12 mouse cellular contexts compared by ENCODE assay signal in genomic region chr2:7173271-7174064, GRCm38 (mm10).
DNase-seq lines count a peak whose midpoint lies in the region; ATAC-seq and TF ChIP-seq lines count a peak whose summit lies in the region.
"Had no signal": no experiment of that assay in that cellular context is flagged by ENCODE, and none has a peak within 500 bp of the region (broad histone marks: within the 10 kb centered on the region; RNA-seq: fewer than 3 reads in every experiment).

No protein-coding gene starts in this region.

- H3K4me2 ChIP-seq in hindbrain, postnatal 0 days (ENCODE audit: low read depth, low read length) = no peak overlapping the region
- H3K4me2 ChIP-seq in hindbrain, embryonic 11.5 days (replicated peaks; ENCODE audit: low read depth, low read length) = no peak overlapping the region

- DNase-seq in hindbrain, postnatal 0 days (ENCODE audit: low spot score) = peak; percentile 58
- no peak for DNase-seq in hindbrain, embryonic 11.5 days (ENCODE audit: low spot score)
- DNase-seq in brain, embryonic 18.5 days (ENCODE audit: low read depth, low spot score) = peak; percentile 67
- DNase-seq in cerebellum, adult 2 months = peak; percentile 81 to 87
- DNase-seq in layer of hippocampus, adult 9-10 months (ENCODE audit: low spot score) = peak; percentile 38
- no peak for DNase-seq in kidney, postnatal 36 days
- DNase-seq in kidney, adult 8-10 months = no peak
- DNase-seq: kidney, adult 9 months; thymus, postnatal 4 days had no signal

- H3K9me3 ChIP-seq in hindbrain, postnatal 0 days (ENCODE audit: low read length) = no peaks in the 10 kb centered on the region
- no peaks in the 10 kb centered on the region for H3K9me3 ChIP-seq in hindbrain, embryonic 11.5 days (ENCODE audit: control insufficient read depth, low read length)
- H3K9me3 ChIP-seq: hindbrain, embryonic 10.5 days had no signal

- H3K27ac ChIP-seq in hindbrain, postnatal 0 days = 0 out of 2 replicates have a peak overlapping the region, but pooled peaks have one; percentile 7
- no peak overlapping the region for H3K27ac ChIP-seq in hindbrain, embryonic 11.5 days (ENCODE audit: low read depth, low read length)
- H3K27ac ChIP-seq in cerebellum, adult 2 months (ENCODE audit: insufficient read depth, low read length) = no peak overlapping the region
- H3K27ac ChIP-seq: heart, adult 2 months; hindbrain, embryonic 10.5 days had no signal

- WGBS in hindbrain, postnatal 0 days = 50% methylated on average over 11 of the region's 11 CpGs
- 88% methylated on average over 11 of the region's 11 CpGs for WGBS in hindbrain, embryonic 11.5 days
- 9% methylated on average over 11 of the region's 11 CpGs for WGBS in cerebellum, adult 2 months

- ATAC-seq in hindbrain, postnatal 0 days = peak; percentile 79
- no peak for ATAC-seq in hindbrain, embryonic 11.5 days (ENCODE audit: low FRiP score)

- H3K27me3 ChIP-seq in hindbrain, postnatal 0 days (ENCODE audit: insufficient read depth, low read length) = no peaks in the 10 kb centered on the region
- no peaks in the 10 kb centered on the region for H3K27me3 ChIP-seq in hindbrain, embryonic 11.5 days (ENCODE audit: control insufficient read depth, insufficient read depth, low read length)
- no peaks in the 10 kb centered on the region for H3K27me3 ChIP-seq in cerebellum, adult 2 months (ENCODE audit: control insufficient read depth, insufficient read depth, low read length)

- TF ChIP-seq CTCF in hindbrain, postnatal 0 days (IDR thresholded peaks at IDR 0.05; ENCODE audit: low read depth) = no peak
- TF ChIP-seq CTCF in cerebellum, adult 2 months (IDR thresholded peaks at IDR 0.05; ENCODE audit: borderline replicate concordance, insufficient read depth, low read depth, low read length) = no peak

- no peaks in the 10 kb centered on the region for H3K36me3 ChIP-seq in hindbrain, postnatal 0 days (ENCODE audit: insufficient read depth, low read length)
- H3K36me3 ChIP-seq in hindbrain, embryonic 11.5 days (ENCODE audit: control insufficient read depth, insufficient read depth, low read length) = no peaks in the 10 kb centered on the region
- H3K36me3 ChIP-seq: hindbrain, embryonic 10.5 days had no signal

- no peak for TF ChIP-seq POLR2A in cerebellum, adult 2 months (IDR thresholded peaks at IDR 0.05; ENCODE audit: borderline replicate concordance, insufficient read depth, low read length)

- H3K4me3 ChIP-seq in hindbrain, postnatal 0 days (ENCODE audit: low read length) = no peak overlapping the region
- no peak overlapping the region for H3K4me3 ChIP-seq in hindbrain, embryonic 11.5 days (ENCODE audit: low read depth, low read length)
- no peak overlapping the region for H3K4me3 ChIP-seq in cerebellum, adult 2 months (replicated peaks; ENCODE audit: insufficient read depth, low read depth, low read length)
- H3K4me3 ChIP-seq: heart, adult 2 months; hindbrain, embryonic 10.5 days; myocyte had no signal

- H3K9ac ChIP-seq in hindbrain, postnatal 0 days (replicated peaks; ENCODE audit: low read length) = no peak overlapping the region
- no peak overlapping the region for H3K9ac ChIP-seq in hindbrain, embryonic 11.5 days (ENCODE audit: low read depth, low read length)

- no peaks in the 10 kb centered on the region; the same call in 1 of the 2 replicates for H3K4me1 ChIP-seq in hindbrain, postnatal 0 days (ENCODE audit: insufficient read depth, low read length)
- no peaks in the 10 kb centered on the region for H3K4me1 ChIP-seq in hindbrain, embryonic 11.5 days (replicated peaks; ENCODE audit: control insufficient read depth, insufficient read depth, low read length)
- H3K4me1 ChIP-seq in cerebellum, adult 2 months (ENCODE audit: control insufficient read depth, insufficient read depth, low read length) = peaks cover 4% of the 10 kb centered on the region

Comparison
In these comparisons a context has a peak if more than half of its experiments do, and no peak if none do; other contexts are left out.
1. DNase-seq: peak in hindbrain, postnatal 0 days (single experiment), brain, embryonic 18.5 days (single experiment), cerebellum, adult 2 months (2 of 2) and layer of hippocampus, adult 9-10 months (single experiment); none in hindbrain, embryonic 11.5 days (single experiment), kidney, postnatal 36 days (0 of 2) and kidney, adult 8-10 months (0 of 2).